Mouse (Mus musculus) right cerebral cortex, postnatal 10 days (tissue): ENCODE measurements around the gene Nhs.

Source experiments
- DNase-seq, 2 experiments: peaks; one replicate each; pipeline ENCODE4 v3.0.0; 2021; ENCODE audit warnings: low spot score in 2 of 2

The Nhs gene

DNA sequence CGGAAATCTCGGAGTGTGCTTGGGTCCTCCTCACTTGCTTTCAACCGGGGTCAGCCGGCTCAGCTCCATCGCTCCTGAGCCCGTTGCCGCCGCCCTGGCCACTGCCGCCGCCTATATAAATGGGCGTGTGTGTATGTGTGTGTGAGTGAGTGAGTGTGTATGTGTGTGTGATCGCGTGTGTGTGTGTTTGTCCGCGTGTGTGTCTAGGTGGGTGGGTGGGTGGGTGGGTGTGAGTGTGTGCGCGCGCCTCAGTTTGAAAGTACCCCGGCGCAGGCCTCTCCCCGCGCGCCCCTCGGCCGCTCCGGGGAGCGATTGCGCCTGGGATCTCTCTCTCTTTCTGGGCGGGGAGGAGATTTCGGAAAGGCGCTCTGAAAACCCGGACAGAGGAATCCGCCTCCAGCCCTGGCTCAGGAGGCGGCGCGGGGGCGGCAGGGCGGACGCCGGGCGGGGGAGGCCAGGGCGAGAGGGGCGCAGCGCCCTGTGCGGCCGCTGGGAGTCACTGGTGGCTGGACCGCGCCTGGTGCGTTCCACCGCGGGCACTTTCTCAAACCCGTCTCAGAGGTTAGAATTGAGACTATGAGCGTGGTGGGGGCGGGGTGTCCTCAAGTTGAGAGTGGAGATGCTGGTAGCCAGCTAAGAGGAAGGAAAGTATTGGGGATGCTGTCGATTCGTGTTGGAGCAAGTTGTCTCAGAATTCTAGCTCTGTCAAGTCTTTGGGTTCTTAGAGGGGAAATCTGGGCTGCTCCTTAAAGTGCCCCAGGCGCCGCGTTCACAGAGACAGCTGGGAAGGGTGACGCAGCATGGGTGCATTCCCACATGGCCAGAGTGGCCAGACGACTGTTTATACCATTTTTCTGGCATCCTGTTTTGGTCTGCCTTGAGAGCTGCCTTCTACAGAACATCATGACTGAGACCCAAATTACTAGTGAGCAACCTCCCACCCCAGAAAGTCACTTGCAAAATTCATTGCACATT, at the start of gene Nhs:
Gene Nhs (minus strand): TSS at position 94 of the 975 bp plus-strand sequence.
- peak; percentile 57 to 63 for DNase-seq

DNA sequence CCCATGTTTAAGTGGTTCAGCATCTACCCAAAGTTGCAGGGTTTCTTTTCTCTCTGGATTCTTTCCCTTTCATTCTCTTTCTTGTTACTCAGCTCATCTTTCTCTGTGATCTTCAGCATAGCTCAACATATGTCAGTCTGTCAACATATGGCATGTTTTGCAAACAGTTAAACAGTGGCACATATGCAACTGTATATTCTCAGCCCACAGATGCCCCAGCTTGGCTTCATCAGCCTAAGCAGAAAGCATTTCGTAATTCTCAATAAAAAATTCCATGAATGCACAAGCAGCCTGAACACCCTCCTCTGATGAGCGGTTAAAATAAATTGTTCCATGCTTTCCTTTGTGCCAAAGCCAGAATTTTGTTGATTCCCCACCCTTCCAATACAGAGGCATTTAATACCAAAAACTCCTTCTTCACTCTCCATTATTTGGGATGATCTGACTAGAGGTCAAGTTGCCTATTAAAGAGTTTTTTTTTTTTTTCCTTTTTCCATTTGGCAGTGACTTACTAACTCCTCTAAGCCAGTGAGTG, 46.9 kb upstream of the Nhs start:
- DNase-seq: no peak

- peak; percentile 30 to 40 for DNase-seq
Measured at GRCm38 (mm10) chrX:162158743-162159636, 540 bp downstream of the Nhs start.

DNA sequence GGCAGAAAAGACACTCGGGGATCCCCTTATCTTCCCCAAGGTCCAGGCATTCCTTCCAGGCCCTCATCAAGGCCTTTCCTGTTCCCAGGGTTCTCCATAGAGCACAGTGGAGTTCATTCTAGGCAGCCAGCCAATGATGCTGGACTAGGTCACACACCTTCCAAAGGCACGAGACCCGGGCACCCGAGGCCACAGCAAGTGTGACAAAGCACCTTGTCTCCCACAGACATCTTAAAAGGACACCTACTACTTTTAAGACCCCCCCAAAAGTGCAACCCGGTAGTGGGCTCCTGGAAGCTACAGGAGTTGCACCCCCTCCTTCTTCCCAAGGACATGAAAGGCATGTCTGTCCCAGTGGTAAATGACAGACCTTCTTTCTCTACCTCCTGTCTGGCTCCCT, 1.4 kb downstream of the Nhs start:
- DNase-seq: peak in 1 of 2 experiments; percentile 24

DNA sequence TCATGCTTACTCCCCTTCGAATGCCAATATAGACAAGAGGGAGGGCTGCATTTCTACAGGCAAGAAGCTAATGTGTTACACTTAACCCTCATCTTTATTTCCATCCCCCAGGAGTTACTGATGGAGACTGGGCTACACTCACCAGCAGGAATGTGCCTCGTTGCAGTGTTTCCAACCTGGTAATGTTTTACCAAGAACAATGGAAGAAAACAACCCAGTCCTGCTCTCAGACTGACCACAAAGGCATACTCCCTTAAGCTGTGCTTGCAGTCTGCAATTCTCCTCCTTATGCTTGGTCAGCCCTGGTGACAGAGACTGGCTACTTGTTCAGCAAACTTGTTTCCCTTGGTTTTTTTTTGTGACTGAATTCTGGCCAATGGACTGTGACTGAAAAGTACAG, 21.7 kb downstream of the Nhs start:
- no peak for DNase-seq

DNA sequence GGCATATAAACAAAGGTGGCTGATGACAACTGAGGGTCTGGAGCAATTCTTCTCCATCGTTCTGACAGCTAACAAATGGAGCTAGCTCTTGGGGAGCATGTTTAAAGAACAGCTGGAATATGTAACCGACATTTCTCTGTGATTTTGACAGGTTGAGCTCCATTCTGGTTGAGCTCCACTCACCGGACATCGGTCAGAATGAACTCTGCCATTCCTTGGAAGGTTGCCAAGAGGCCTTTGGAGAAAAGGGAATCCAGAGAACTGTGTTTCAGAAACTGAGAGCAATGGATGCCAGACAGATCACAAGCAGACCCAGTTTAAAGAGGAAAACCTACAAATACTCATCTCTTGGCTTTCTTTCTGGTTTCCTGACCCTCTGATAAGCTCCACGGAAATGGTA, 46.3 kb downstream of the Nhs start:
- DNase-seq: no peak

DNA sequence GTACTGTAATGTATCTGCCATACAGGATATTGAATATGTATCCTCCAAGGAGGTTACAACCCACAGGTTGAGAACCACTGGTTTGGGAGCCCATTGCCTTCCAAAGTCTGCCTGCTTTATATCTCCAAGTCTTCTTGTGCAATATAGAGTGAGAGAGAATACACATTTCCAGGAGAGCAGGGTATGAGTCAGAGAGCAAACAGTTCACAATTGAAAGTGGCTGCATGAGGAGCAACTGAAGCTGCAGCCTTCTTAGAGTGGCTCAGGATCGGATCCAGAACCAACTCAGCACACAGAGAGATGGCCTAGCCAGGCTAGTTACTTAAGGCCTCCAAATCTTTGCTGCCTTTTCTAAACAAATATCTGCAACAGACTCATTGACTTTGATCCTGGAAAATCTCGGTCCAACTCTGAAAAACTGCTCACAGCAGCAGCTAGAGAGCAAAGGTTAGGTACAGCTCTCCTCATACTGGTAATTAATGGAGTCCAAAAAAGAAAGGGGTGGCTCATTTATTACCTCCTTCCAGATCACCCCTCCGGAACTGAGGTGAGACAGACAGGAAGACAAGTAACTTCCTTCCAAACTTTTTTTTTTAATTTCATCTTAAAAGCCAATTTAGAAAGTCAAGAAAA, 56.6 kb downstream of the Nhs start:
- DNase-seq: no peak

GRCm38 (mm10) chrX:162098364-162098763, 61.2 kb downstream of the Nhs start:
- DNase-seq: no peak

GRCm38 (mm10) chrX:162087291-162087690, 72.2 kb downstream of the Nhs start:
- DNase-seq: peak; percentile 66 to 70

DNA sequence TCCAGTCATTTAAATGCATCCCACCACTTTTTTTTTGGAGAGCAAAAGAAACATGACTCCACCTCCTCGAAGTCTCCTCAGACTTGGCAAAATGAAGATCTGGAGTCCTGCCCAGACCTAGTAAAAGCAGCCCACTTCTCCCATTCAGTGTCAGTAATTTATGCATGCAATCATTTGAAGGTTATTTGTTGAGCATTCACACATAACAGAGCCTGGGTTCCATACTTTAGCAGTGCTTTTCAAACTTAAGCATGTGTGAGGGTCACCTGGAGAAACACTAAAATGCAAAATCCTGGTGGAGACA, 73.7 kb downstream of the Nhs start:
- peak; percentile 63 to 65 for DNase-seq

DNA sequence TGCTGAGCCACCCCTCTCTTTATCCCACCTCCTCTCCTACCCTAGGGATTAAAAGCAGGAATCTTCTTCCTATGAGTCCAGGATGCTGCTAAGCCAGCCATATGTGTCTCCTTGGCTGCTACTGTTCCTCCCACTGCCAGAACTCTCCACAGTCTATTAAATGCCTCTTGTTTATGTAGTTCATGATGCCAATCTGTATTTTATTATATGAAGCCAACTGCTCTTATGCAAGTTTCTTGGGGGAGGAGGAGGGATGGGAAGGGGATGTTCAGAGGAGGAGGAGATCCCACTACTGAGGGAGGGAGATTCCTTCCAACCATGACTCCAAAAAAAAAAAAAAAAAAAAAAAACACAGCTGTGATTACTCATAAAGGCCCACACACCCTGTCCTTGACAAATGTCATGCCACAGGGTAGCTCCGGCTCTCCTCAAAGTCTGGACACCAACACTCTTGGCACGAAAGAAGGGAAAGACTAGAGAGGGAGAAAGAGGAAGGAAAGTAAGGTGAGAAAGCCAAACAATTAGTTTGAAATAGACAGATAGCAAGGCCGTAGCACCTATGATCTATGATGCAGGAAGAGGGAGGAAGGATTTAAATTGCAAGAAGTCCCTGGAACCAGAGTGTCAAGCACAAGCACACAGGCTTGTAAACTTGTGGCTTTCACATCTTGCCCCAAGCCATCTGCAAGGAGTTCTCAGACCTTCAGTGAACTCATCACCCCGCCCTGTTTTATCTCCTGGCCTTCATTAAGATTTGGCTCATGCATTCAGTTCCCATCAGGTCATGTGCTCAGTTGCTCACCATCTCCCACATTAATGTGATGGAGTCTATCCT, 74.3 kb downstream of the Nhs start:
- peak in 1 of 2 experiments; percentile 28 for DNase-seq

DNA sequence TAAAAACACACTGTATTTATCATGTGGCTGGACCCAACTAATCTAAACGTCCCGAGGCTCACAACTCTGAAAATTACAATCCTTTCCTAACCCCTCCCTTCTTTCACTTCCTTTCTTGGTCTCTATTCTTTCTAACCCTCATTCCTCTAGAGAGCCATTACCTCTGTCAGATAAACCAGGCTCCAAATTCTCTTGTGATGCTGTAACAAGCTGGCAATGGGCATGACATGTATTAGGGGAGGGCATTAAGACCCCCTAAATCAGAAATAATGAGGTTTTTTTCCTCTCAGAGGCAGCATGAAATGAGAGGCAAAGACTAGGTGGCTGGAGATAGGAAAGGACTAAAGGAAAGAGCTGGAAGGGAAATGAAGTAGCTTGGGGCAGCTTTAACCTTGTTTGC, 96.4 kb downstream of the Nhs start:
- no peak for DNase-seq

GRCm38 (mm10) chrX:162055635-162056034, 103.9 kb downstream of the Nhs start:
- no peak for DNase-seq

GRCm38 (mm10) chrX:162053566-162053965, 106.0 kb downstream of the Nhs start:
- DNase-seq: no peak

- no peak for DNase-seq
Measured at GRCm38 (mm10) chrX:162052534-162052933, 107.0 kb downstream of the Nhs start.

GRCm38 (mm10) chrX:162049616-162050015, 109.9 kb downstream of the Nhs start:
- DNase-seq: no peak

- no peak for DNase-seq
Measured at GRCm38 (mm10) chrX:162045527-162045926, 114.0 kb downstream of the Nhs start.

DNA sequence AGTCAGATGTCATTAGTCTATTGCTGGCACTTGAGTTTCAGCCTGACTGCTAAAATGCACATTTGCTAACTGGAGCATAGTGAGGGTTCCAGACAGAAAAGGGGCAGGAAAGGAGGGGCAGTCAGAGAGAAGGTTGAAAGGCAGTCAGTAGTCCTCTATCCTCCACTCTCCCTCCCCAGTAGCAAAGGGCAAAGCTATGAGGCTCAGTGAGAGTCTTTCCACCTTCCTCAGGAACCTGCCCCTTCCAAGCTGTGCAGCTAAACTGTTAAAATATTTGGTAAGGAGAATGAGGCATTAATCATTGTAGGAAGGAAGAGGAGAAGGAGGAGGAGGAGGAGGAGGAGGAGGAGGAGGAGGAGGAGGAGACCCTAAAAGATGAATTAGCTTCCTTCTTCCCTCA, 115.4 kb downstream of the Nhs start:
- no peak for DNase-seq

DNA sequence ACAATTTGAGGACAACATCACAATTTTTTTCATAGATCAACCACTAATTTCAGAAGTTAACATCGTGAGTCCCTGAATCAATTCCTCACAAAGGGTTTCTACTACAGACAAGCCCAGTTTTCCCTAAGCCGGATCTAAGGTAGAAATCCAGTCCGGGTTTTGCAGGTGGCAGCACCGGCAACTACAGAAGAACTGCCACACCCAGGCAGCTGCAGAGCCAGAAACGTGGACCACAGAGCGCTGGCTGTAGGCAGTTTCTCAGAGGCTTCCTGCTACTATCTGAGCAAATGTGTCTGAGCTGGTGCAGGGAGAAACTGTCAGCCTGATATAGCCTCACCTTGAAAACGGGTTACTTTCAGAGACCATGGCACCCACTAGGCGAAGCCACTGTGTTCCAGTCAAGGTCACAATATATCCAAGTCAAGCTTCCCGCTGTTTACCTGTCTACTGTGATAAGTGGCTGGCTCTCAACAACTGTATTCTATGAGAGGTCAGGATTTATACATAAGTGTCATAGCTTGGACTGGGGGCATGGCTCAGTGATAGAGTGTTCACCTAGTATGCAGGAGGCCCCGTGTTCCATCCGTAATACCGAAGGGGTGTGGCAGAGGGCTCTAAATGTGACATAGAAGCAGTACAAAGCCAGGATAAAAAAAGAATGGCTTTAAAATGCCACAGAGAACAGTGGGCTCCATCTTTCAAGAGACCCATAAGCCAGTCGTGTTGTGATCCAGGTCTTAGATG, 134.1 kb downstream of the Nhs start:
- peak; percentile 26 to 33 for DNase-seq

DNA sequence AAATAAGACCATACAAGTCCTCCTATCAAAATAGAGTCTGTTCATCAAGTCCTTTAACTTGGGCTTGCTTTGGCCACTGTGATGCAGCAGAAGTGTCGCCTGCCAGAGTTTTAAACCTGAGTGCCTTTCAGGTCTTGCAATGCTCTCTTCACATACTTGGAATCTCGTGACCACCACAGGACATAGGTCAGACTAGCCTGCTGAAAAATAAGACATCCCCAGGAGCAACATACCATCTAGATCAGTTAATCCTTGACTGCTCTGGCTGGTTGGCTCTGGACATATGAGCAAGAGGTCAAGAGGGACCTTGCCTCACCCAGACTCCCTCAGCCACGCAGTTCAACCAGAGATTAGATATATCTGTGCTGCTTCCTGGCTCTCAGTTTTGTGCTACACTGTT, 137.8 kb downstream of the Nhs start:
- DNase-seq: no peak
